Mouse (Mus musculus): ENCODE data around the gene Arhgap22. TPM values are rescaled to one million over a fixed set of nuclear protein-coding genes. Genes with fewer than 3 reads are reported as not detected.

The Arhgap22 gene
- total RNA-seq, 1 experiment: 5.7 TPM

DNA sequence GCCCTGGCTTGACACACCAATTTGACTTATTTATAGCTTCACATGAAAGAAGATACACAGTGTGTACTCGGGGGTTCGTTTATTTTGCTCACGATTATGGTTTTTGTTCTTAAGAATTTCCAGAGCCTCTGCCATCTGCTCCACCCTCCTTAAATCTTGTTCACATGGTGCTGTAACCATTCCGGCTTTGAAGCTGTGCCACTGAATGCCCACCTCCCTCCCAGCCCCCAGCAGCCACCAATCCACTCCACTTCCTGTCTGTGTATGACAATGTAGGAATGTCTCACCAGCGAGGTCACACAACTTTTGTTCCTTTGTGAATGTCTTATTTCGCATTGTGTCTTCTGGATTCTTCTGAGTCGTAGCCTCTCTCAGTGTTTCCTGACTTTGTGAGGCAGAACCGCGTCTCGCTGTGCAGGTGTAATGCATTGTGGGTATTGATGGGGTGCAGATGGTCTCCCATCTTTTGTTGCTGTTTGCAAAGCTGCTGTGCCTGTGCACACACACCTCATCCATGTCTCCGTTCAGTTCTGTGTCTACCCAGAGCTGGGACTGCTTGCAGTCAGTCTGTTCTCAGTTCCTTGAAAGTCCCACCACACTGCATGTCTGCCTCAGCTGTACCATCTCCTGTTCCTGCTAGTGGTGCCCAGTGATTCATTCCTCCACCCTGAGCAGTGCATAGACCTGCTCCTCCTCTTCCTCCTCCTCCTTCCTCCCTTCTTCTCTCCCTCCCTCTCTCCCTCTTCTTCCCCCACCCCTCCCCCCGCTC is 144.0 kb downstream of the Arhgap22 start:
- no peaks in the 10 kb centered on the region for H3K9me3 ChIP-seq (ENCODE audit: control insufficient read depth, insufficient read depth, low read depth, low read length)
- peaks cover 0 to 8% of the 10 kb centered on the region in 2 experiments; a peak in 1 of 4 replicates for H3K4me1 ChIP-seq (ENCODE audit: control insufficient read depth in 2 of 2, insufficient read depth in 2 of 2, low read length in 2 of 2, poor library complexity in 1 of 2)
- H3K27ac ChIP-seq (ENCODE audit: insufficient read depth, low read depth, low read length, poor library complexity, severe bottlenecking): no peak overlapping the region
- H3K4me3 ChIP-seq (ENCODE audit: insufficient read depth in 1 of 2, low read depth in 1 of 2, low read length in 2 of 2, poor library complexity in 1 of 2, severe bottlenecking in 1 of 2): no peak overlapping the region
- in situ Hi-C loops (cut with MboI; ENCODE audit: low sequenced_read_pairs in 2 of 2, unreplicated experiment in 2 of 2): no loop called here
- H3K9ac ChIP-seq (ENCODE audit: insufficient read depth, low read depth, low read length, poor library complexity, severe bottlenecking): no peak overlapping the region
- no peak for TF ChIP-seq ZNF384 (IDR thresholded peaks at IDR 0.05; ENCODE audit: low read depth, low read length)
- no peak for DNase-seq (ENCODE audit: low read depth, low spot score)
- H3K36me3 ChIP-seq (ENCODE audit: control insufficient read depth, insufficient read depth, low read length, poor library complexity, severe bottlenecking): no peaks in the 10 kb centered on the region; the same call in 1 of the 2 replicates

DNA sequence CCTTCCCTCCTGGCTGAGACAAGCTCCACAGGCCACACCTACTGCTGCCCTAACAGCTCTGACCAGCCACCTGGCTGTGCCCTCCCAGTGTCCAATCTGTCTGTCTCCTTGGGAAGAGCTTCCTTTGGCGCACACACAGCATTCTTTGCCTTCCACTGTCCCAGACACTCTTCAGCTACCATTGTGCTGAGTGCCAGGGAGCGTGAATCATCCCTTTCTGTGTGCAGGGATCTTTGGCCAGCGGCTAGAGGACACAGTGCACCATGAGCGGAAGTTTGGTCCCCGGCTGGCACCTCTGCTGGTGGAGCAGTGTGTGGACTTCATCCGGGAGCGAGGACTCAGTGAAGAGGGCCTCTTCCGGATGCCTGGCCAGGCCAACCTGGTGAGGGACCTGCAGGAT is 145.1 kb downstream of the Arhgap22 start:
- Histone ChIP-seq H3K4me3 (ENCODE audit: insufficient read depth in 1 of 2, low read depth in 1 of 2, low read length in 2 of 2, poor library complexity in 1 of 2, severe bottlenecking in 1 of 2) (no peak overlapping the region), H3K9me3 (ENCODE audit: control insufficient read depth, insufficient read depth, low read depth, low read length) (no peaks in the 10 kb centered on the region), H3K27ac (ENCODE audit: insufficient read depth, low read depth, low read length, poor library complexity, severe bottlenecking) (no peak overlapping the region), H3K9ac (ENCODE audit: insufficient read depth, low read depth, low read length, poor library complexity, severe bottlenecking) (no peak overlapping the region), H3K36me3 (ENCODE audit: control insufficient read depth, insufficient read depth, low read length, poor library complexity, severe bottlenecking) (no peaks in the 10 kb centered on the region; the same call in 1 of the 2 replicates), H3K4me1 (ENCODE audit: control insufficient read depth in 2 of 2, insufficient read depth in 2 of 2, low read length in 2 of 2, poor library complexity in 1 of 2) (peaks cover 0 to 9% of the 10 kb centered on the region in 2 experiments; a peak in 1 of 4 replicates)
- TF ChIP-seq CHD2 (IDR thresholded peaks at IDR 0.05; ENCODE audit: low read depth, low read length): no peak
- TF ChIP-seq HCFC1 (IDR thresholded peaks at IDR 0.05; ENCODE audit: borderline replicate concordance, insufficient read depth, low read length): no peak
- TF ChIP-seq MAFK (IDR thresholded peaks at IDR 0.05; ENCODE audit: insufficient read depth, low read depth, low read length): no peak
- no peak for TF ChIP-seq ZC3H11A (IDR thresholded peaks at IDR 0.05; ENCODE audit: borderline replicate concordance, low read depth, low read length)
- no peak for TF ChIP-seq ZNF384 (IDR thresholded peaks at IDR 0.05; ENCODE audit: low read depth, low read length)
- no peak for DNase-seq (ENCODE audit: low read depth, low spot score)
- in situ Hi-C loops (cut with MboI; ENCODE audit: low sequenced_read_pairs in 2 of 2, unreplicated experiment in 2 of 2): no loop called here

DNA sequence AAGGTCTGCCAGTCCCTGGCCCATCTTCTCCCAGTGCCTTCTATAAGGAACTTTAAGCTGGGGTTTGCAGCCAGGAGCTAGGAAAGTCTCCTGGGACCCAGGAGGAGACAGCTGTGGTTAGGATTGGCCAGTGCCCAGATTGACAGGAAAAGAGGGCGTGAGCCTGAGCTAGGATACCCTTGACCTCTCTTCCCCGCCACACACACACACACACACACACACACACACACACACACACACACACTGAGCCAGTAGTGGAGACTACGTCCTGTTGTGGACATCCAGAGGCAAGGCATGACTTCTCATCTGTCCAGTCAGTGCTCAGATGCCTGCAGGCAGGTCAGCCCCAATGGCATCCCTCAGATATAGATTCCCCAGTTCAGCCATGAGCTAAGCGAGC is 147.7 kb downstream of the Arhgap22 start:
- no peak overlapping the region for H3K9ac ChIP-seq (ENCODE audit: insufficient read depth, low read depth, low read length, poor library complexity, severe bottlenecking)
- H3K4me1 ChIP-seq (ENCODE audit: control insufficient read depth in 2 of 2, insufficient read depth in 2 of 2, low read length in 2 of 2, poor library complexity in 1 of 2): peaks cover 0 to 9% of the 10 kb centered on the region in 2 experiments; a peak in 1 of 4 replicates
- no peak for TF ChIP-seq ZNF384 (IDR thresholded peaks at IDR 0.05; ENCODE audit: low read depth, low read length)
- TF ChIP-seq CHD2 (IDR thresholded peaks at IDR 0.05; ENCODE audit: low read depth, low read length): no peak
- in situ Hi-C loops (cut with MboI; ENCODE audit: low sequenced_read_pairs in 2 of 2, unreplicated experiment in 2 of 2): no loop called here
- H3K27ac ChIP-seq (ENCODE audit: insufficient read depth, low read depth, low read length, poor library complexity, severe bottlenecking): no peak overlapping the region
- DNase-seq (ENCODE audit: low read depth, low spot score): no peak
- H3K9me3 ChIP-seq (ENCODE audit: control insufficient read depth, insufficient read depth, low read depth, low read length): no peaks in the 10 kb centered on the region
- H3K4me3 ChIP-seq (ENCODE audit: insufficient read depth in 1 of 2, low read depth in 1 of 2, low read length in 2 of 2, poor library complexity in 1 of 2, severe bottlenecking in 1 of 2): no peak overlapping the region
- H3K36me3 ChIP-seq (ENCODE audit: control insufficient read depth, insufficient read depth, low read length, poor library complexity, severe bottlenecking): peaks cover 3% of the 10 kb centered on the region; the same call in 1 of the 2 replicates

DNA sequence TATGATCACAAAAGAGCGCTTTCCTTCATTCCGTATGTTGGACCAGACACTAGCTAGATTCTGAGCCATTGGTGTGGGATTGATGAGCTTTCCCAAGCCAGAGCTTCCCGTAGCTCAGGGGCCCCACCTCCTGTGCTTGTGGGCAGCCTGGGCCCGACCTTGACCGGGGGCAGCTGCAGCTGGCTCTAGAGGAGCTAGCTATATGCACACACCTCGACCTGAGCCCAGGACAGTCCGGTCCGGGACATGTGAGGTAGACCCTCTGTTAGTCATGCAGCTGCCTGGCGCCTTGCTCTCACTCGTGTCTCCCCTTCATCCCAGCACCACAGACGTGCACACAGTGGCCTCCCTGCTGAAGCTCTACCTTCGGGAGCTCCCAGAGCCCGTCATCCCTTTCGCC is 148.3 kb downstream of the Arhgap22 start:
- Histone ChIP-seq H3K4me1 (ENCODE audit: control insufficient read depth in 2 of 2, insufficient read depth in 2 of 2, low read length in 2 of 2, poor library complexity in 1 of 2) (peaks cover 0 to 9% of the 10 kb centered on the region in 2 experiments; a peak in 1 of 4 replicates), H3K9me3 (ENCODE audit: control insufficient read depth, insufficient read depth, low read depth, low read length) (no peaks in the 10 kb centered on the region), H3K27ac (ENCODE audit: insufficient read depth, low read depth, low read length, poor library complexity, severe bottlenecking) (no peak overlapping the region), H3K9ac (ENCODE audit: insufficient read depth, low read depth, low read length, poor library complexity, severe bottlenecking) (no peak overlapping the region), H3K4me3 (ENCODE audit: insufficient read depth in 1 of 2, low read depth in 1 of 2, low read length in 2 of 2, poor library complexity in 1 of 2, severe bottlenecking in 1 of 2) (no peak overlapping the region), H3K36me3 (ENCODE audit: control insufficient read depth, insufficient read depth, low read length, poor library complexity, severe bottlenecking) (peaks cover 4% of the 10 kb centered on the region; the same call in 1 of the 2 replicates)
- DNase-seq (ENCODE audit: low read depth, low spot score): no peak
- no peak for TF ChIP-seq MAFK (IDR thresholded peaks at IDR 0.05; ENCODE audit: insufficient read depth, low read depth, low read length)
- no peak for TF ChIP-seq ZNF384 (IDR thresholded peaks at IDR 0.05; ENCODE audit: low read depth, low read length)
- no peak for TF ChIP-seq HCFC1 (IDR thresholded peaks at IDR 0.05; ENCODE audit: borderline replicate concordance, insufficient read depth, low read length)
- no peak for TF ChIP-seq CHD2 (IDR thresholded peaks at IDR 0.05; ENCODE audit: low read depth, low read length)
- in situ Hi-C loops (cut with MboI; ENCODE audit: low sequenced_read_pairs in 2 of 2, unreplicated experiment in 2 of 2): no loop called here

DNA sequence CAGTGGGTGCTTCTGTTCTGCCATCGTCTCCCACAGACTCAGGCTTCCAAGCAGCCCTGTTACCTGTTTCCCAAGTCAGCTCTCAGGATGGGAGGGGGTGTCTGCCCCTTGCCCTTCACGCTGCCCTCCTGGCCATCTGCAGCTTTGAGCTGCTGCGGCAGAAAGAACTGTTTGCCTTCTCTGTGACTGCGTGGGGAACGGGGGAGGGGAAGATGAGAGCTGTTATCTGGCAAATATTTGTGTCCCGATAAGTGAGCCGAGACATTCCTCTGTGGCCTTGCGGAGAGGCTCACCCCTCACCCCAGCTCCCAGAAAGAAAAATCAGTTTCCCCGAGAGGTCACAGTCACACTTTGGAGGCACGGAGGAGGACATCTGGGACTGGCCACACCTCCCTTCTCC is 149.0 kb downstream of the Arhgap22 start:
- Histone ChIP-seq H3K36me3 (ENCODE audit: control insufficient read depth, insufficient read depth, low read length, poor library complexity, severe bottlenecking) (peaks cover 4% of the 10 kb centered on the region; the same call in 1 of the 2 replicates), H3K4me1 (ENCODE audit: control insufficient read depth in 2 of 2, insufficient read depth in 2 of 2, low read length in 2 of 2, poor library complexity in 1 of 2) (peaks cover 0 to 9% of the 10 kb centered on the region in 2 experiments; a peak in 1 of 4 replicates), H3K4me3 (ENCODE audit: insufficient read depth in 1 of 2, low read depth in 1 of 2, low read length in 2 of 2, poor library complexity in 1 of 2, severe bottlenecking in 1 of 2) (no peak overlapping the region), H3K9me3 (ENCODE audit: control insufficient read depth, insufficient read depth, low read depth, low read length) (no peaks in the 10 kb centered on the region), H3K9ac (ENCODE audit: insufficient read depth, low read depth, low read length, poor library complexity, severe bottlenecking) (no peak overlapping the region), H3K27ac (ENCODE audit: insufficient read depth, low read depth, low read length, poor library complexity, severe bottlenecking) (no peak overlapping the region)
- DNase-seq (ENCODE audit: low read depth, low spot score): no peak
- in situ Hi-C loops (cut with MboI; ENCODE audit: low sequenced_read_pairs in 2 of 2, unreplicated experiment in 2 of 2): no loop called here
- TF ChIP-seq ZNF384 (IDR thresholded peaks at IDR 0.05; ENCODE audit: low read depth, low read length) (no peak), ZC3H11A (IDR thresholded peaks at IDR 0.05; ENCODE audit: borderline replicate concordance, low read depth, low read length) (no peak), HCFC1 (IDR thresholded peaks at IDR 0.05; ENCODE audit: borderline replicate concordance, insufficient read depth, low read length) (no peak), MAFK (IDR thresholded peaks at IDR 0.05; ENCODE audit: insufficient read depth, low read depth, low read length) (no peak), CHD2 (IDR thresholded peaks at IDR 0.05; ENCODE audit: low read depth, low read length) (no peak)
